Mouse (Mus musculus): ENCODE data around the gene Rhox4g. TPM values are rescaled to one million over a fixed set of nuclear protein-coding genes. Genes with fewer than 3 reads are reported as not detected.

Rhox4g gene
- not detected in 2 replicates for polyA plus RNA-seq (2012; rRNA removed; ENCODE audit: low replicate concordance)

GRCm38 (mm10) chrX:37651227-37651626 lies at the start of gene Rhox4g:
Gene Rhox4g, minus strand, starts transcription at chrX:37651327.

GRCm38 (mm10) chrX:37673177-37673576 lies 22.1 kb upstream of the Rhox4g start, which contains the start of gene Rhox2h:
Gene Rhox2h, minus strand, starts transcription at chrX:37673277.

DNA sequence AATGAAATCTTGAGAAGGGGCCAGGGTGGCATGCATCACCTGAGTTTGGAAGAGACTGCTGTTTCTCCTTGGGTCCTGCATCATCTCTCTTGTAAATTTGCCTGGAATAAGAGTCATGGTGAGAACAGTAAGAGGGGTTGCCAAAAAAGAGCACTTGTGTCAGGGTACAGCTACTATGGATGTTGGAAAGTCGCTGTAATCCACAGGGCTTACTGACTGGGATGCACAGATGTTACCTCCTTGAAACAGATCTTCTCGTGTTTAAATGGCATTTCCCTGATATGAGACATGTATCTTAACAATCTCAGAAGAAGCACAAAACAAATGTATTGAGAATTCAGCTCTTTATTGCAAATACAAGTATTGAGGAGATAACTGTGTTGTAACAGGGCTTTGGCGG lies 17.5 kb upstream of the Rhox4g start, which contains the start of gene Rhox3h:
Gene Rhox3h, minus strand, starts transcription at position 101 of the 400 bp plus-strand sequence.

GRCm38 (mm10) chrX:37643370-37643769 lies 7.8 kb downstream of the Rhox4g start, which contains the start of gene Rhox2g:
Gene Rhox2g, minus strand, starts transcription at chrX:37643470.

GRCm38 (mm10) chrX:37628512-37628911 lies 22.6 kb downstream of the Rhox4g start, which contains the start of gene Rhox3g:
Gene Rhox3g, minus strand, starts transcription at chrX:37628612.

GRCm38 (mm10) chrX:37607604-37608003 lies 43.5 kb downstream of the Rhox4g start, which contains the start of gene Rhox4f:
Gene Rhox4f, minus strand, starts transcription at chrX:37607704.

Other genes starting within 250 kb of the Rhox4g start
- not detected in 2 replicates for gene Rhox2b, start 239.3 kb downstream of the Rhox4g start, polyA plus RNA-seq (2012; rRNA removed; ENCODE audit: low replicate concordance)
- gene Rhox4b, start 218.8 kb downstream of the Rhox4g start, polyA plus RNA-seq (2012; rRNA removed; ENCODE audit: low replicate concordance), result not detected in 2 replicates
- gene Rhox2c, start 197.6 kb downstream of the Rhox4g start, polyA plus RNA-seq (2012; rRNA removed; ENCODE audit: low replicate concordance), result not detected in 2 replicates
- gene Rhox3c, start 192.7 kb downstream of the Rhox4g start, polyA plus RNA-seq (2012; rRNA removed; ENCODE audit: low replicate concordance), result not detected in 2 replicates
- not detected in 2 replicates for gene Rhox4c, start 171.0 kb downstream of the Rhox4g start, polyA plus RNA-seq (2012; rRNA removed; ENCODE audit: low replicate concordance)
- gene Rhox2d, start 157.9 kb downstream of the Rhox4g start, polyA plus RNA-seq (2012; rRNA removed; ENCODE audit: low replicate concordance), result not detected in 2 replicates
- not detected in 2 replicates for gene Rhox4d, start 137.0 kb downstream of the Rhox4g start, polyA plus RNA-seq (2012; rRNA removed; ENCODE audit: low replicate concordance)
- gene Rhox2e, start 120.9 kb downstream of the Rhox4g start, polyA plus RNA-seq (2012; rRNA removed; ENCODE audit: low replicate concordance), result not detected in 2 replicates
- gene Rhox3e, start 109.3 kb downstream of the Rhox4g start, polyA plus RNA-seq (2012; rRNA removed; ENCODE audit: low replicate concordance), result not detected in 2 replicates
- not detected in 2 replicates for gene Rhox4e, start 93.9 kb downstream of the Rhox4g start, polyA plus RNA-seq (2012; rRNA removed; ENCODE audit: low replicate concordance)
- gene Rhox2f, start 79.9 kb downstream of the Rhox4g start, polyA plus RNA-seq (2012; rRNA removed; ENCODE audit: low replicate concordance), result not detected in 2 replicates
- not detected in 2 replicates for gene Rhox3f, start 70.3 kb downstream of the Rhox4g start, polyA plus RNA-seq (2012; rRNA removed; ENCODE audit: low replicate concordance)
- gene Rhox4f, start 43.6 kb downstream of the Rhox4g start, polyA plus RNA-seq (2012; rRNA removed; ENCODE audit: low replicate concordance), result not detected in 2 replicates
- gene Rhox3g, start 22.7 kb downstream of the Rhox4g start, polyA plus RNA-seq (2012; rRNA removed; ENCODE audit: low replicate concordance), result not detected in 2 replicates
- not detected in 2 replicates for gene Rhox2g, start 7.9 kb downstream of the Rhox4g start, polyA plus RNA-seq (2012; rRNA removed; ENCODE audit: low replicate concordance)
- gene Rhox3h, start 17.4 kb upstream of the Rhox4g start, polyA plus RNA-seq (2012; rRNA removed; ENCODE audit: low replicate concordance), result not detected in 2 replicates
- not detected in 2 replicates for gene Rhox2h, start 21.9 kb upstream of the Rhox4g start, polyA plus RNA-seq (2012; rRNA removed; ENCODE audit: low replicate concordance)
- not detected in 2 replicates for gene Rhox5, start 153.5 kb upstream of the Rhox4g start, polyA plus RNA-seq (2012; rRNA removed; ENCODE audit: low replicate concordance)
- not detected in 2 replicates for gene Rhox6, start 175.6 kb upstream of the Rhox4g start, polyA plus RNA-seq (2012; rRNA removed; ENCODE audit: low replicate concordance)
- not detected in 2 replicates for gene Rhox7a, start 180.4 kb upstream of the Rhox4g start, polyA plus RNA-seq (2012; rRNA removed; ENCODE audit: low replicate concordance)
- not detected in 2 replicates for gene Rhox8, start 227.6 kb upstream of the Rhox4g start, polyA plus RNA-seq (2012; rRNA removed; ENCODE audit: low replicate concordance)
- not detected in 2 replicates for gene Rhox7b, start 245.9 kb upstream of the Rhox4g start, polyA plus RNA-seq (2012; rRNA removed; ENCODE audit: low replicate concordance)

Measured in mammary gland, adult 2 months (tissue).